Mouse (Mus musculus): ENCODE measurements around the gene Rap1a.
"Not testable (repeated sequence)": the region's sequence is repeated elsewhere in the genome, so short reads cannot be mapped to it uniquely, and the experiment has no call there.

The Rap1a gene

DNA sequence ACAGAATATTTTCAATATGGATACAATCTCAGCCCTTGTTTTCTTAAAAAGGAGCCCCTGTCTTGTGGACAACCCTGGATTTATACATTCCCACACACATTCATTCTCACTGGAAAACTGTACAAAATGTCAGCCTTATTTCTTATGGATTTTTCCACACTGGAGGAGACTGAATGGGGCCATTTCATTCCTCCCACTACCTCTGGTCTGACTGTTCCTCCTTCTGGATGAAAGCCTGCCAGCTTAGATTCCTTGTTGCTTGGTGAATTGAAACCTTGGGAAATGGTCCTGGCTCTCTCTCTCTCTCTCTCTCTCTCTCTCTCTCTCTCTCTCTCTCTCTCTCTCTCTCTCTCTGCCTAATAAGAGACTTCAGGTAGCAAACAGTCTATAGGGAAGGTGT is 88.3 kb downstream of the Rap1a start:
- DNase-seq: no peak

DNA sequence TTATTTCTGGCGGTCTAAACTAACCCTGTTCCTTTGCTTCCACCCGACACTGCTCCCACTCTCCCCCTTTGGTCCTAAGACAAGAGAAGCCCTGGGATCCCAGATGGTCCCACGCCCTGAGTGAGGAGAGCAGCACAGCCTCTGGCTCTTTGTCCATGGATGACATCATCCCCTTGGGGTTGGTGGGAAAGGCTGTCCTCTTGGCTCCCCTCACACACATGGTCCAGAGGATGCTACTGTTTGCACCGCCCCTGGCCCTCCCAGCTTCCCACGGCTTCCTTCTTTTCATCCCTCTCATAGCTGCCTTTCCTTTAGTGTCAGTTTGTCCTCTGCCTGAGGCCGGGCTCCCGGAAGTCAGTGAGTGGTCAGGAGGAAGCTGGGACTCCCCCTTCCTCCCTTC is 89.4 kb downstream of the Rap1a start:
- DNase-seq: peak; percentile 63 to 77

DNA sequence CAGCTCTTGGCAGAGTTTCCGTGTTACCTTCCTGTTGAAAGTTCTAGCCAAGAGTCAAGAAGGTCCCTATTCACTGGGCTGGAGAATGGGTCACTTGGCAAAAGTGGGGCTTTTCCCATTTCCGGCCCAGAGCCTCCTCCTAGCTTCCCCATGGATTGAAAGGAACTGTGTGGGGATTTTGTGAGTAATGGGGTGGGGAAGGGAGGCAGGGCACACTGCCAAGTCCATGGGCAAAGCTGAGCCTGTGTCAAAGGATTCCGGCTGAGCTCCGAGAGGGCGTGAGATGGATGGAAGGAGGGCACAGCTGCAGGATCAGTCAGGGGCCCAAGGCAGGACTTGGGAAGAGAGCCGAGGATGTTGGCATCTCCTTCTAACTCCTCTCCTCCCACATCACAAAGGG is 90.9 kb downstream of the Rap1a start:
- peak; percentile 73 to 76 for DNase-seq

DNA sequence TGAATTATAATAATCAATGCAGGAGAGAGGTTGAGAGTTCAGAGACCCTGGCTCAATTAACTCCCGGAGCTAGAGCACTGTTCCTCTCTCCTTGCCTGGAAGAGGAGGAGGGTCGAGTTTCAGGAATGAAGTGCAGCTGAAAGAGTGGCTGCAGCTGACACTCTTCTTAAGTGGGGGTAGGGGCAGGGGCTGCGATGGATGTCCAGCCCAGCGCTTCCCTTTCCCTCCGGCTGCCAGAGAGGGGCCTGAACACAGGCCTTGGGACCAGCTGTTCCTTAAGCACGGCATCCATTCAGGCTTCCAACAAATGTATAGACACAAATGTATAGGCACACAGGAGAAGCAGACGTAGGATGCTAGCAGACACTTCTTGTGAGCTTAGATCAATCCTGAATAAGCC is 93.5 kb downstream of the Rap1a start:
- DNase-seq: no peak

DNA sequence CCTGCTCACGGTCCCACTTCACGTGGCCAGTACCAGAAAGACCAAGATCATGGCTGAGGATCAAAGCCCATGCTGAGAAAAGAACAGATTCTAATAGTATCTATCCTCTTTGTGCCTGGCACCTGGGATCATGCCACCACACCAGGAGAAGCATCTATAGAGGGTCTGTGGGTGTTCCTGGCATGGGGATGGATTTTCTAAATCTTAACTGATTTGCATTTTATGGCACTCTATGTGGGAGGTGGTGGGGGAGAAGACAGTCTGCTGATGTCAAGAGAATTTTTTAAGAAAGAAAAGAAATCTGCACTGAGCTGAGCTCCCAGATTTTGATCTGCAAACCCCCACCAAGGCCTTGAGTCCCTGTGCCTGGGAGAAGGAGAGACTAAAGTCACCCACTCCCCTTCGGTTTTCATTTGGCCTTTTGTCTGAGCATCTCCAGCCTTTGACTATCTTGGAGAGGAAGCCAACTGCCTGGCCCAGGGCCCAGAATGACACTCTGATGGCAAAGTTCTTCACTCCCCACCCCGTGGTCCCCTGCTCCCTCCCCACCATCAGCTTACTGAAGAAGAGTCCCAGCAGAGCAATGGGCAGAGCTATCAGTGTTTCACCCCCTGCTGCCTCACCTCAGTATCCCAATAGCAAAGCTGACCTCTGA is 94.6 kb downstream of the Rap1a start:
- peak; percentile 76 to 78 for DNase-seq

DNA sequence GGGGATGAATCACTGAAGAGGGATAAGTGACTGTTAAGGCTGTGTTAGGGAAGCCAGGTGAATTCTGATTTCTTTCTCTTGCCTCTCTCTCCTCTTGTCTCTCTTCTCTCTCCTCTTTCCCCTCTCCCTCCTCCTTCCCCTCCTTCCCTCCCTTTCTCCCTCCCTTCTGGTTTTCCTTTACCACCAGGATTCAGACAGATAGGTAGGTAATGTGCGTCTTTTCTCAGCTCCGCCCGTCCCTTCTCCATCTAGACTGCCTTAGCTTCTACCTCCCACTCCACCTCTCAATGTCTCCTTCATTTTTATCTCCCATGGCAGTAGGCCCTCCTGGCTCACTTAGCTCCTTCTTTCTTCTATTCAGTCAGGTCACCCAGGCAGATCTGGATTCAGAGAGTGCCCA is 95.6 kb downstream of the Rap1a start:
- DNase-seq: no peak

DNA sequence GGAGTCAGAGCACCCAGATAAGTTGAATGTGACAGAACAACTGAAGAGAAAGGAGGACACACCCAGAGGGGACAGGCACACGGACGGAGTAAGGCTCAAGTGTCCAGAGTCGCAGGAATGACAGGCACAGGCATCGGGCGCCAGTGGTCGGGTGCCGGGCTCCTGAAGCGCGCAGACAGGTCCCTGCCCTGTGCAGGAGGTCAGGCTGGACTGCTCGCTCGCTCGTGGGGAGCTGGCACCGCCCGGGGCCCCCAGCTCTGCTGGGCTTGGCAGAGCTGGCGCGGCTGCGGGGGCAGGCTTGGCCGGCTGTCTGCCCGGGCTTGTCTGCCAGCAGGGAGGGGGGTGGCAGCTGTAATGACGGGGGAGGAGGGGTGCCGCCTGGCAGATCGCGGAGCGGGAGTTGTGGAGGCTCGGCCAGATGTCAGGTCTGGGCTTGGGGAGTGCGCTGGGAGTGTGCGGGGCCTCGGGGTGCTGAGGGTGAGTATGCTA is 96.0 kb downstream of the Rap1a start:
- peak; percentile 82 to 87 for DNase-seq

DNA sequence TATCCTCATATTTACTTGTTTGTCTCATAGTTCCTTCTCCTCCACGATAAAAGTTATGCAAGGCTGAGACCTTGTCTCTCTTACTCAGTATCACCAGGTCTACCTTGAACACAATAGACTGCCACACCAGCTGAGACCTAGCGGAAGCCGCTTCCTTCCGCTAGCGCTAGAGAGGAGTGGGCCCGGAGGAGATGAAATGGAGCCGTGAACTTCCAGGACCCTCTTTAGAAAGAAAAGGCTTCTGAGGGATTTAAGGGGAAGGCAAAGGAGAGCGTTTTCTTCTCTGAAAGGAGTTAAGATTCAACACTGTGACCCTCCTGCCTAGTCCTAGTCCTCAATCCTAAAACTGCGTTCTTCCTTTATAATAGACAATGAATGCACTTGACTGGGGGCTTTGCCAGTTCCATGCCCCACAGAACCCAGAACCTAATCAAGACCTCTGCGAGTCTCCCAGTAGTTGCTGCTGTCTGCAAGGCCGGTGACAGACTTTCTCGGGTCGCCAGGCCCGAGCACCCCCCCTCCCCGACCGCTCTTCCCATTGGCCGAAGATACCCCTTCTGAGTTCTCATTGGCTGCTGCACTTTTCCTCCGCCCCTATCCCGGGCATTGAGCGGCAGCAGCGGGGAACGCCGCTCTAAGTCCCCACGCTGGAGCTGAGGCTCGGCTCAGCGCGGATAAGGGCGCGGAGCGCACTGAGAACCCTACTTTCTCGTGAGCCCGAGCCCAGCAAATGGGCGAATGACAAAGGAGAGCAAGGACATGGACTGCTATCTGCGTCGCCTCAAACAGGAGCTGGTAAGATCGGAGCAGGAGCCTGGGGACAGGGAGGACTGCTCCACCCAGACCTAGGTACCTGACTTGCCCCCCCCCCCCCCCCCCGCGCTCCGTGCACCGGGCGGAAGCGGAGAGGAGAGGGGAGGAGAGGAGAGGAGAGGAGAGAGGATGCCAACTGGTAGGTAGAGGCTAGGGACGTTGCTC is 96.8 kb downstream of the Rap1a start, which contains the start of gene Inka2:
Gene Inka2, plus strand, starts transcription at position 569 of the 978 bp plus-strand sequence.
- peak; percentile 82 to 88 for DNase-seq

DNA sequence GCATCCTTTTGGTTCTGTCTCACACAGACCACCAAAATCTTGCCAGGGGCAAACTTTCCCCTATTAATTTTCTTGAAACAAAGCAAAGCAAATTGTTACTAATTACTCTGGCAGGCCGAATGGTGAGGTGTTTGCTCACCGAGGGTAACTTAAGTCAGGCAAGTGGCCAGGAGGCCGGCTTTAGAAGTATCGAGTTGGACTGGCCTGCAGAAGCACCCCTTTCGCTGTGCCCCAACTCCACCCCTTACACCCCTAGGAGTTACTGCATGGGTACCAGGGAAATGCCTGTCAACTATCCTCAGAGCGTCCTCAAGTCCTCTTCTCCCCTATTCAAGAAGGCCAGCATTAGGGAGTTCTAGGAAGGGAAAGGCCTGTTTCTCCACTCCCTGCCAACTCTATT is 97.6 kb downstream of the Rap1a start:
- DNase-seq: no peak

DNA sequence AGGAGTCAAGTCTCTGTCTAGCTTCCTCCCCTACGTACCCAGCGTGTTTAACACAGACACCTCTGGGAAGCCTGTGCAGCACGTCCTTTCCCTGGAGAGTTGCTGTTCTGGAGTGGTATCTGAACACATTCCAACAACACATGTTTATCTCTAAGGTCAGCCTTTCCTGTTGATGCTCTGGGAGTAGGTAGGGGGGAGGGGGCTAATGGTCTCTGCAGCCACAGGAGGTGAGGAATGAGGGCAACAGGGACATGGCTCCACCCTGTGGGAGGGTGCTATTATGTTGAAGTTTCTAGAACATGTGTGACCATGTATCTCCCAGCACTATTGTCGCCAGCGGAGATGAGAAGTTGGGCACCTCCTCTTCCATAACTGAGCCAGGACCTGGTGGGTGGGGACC is 99.7 kb downstream of the Rap1a start:
- no peak for DNase-seq

DNA sequence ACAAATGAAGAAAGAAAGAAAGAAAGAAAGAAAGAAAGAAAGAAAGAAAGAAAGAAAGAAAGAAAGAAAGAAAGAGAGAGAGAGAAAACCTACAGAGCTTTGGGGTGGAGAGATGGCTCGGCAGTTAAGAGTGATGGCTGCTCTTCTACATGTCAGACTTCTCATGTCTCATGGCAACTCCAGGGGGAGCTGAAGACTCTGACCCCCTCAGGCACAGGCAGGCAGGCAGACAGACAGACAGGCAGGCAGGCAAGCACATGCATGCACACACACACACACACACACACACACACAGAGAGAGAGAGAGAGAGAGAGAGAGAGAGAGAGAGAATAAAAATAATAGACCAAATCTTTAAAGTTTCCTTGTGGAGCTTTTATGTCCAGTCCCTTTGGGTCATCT is 100.3 kb downstream of the Rap1a start:
- not testable (repeated sequence) for DNase-seq

DNA sequence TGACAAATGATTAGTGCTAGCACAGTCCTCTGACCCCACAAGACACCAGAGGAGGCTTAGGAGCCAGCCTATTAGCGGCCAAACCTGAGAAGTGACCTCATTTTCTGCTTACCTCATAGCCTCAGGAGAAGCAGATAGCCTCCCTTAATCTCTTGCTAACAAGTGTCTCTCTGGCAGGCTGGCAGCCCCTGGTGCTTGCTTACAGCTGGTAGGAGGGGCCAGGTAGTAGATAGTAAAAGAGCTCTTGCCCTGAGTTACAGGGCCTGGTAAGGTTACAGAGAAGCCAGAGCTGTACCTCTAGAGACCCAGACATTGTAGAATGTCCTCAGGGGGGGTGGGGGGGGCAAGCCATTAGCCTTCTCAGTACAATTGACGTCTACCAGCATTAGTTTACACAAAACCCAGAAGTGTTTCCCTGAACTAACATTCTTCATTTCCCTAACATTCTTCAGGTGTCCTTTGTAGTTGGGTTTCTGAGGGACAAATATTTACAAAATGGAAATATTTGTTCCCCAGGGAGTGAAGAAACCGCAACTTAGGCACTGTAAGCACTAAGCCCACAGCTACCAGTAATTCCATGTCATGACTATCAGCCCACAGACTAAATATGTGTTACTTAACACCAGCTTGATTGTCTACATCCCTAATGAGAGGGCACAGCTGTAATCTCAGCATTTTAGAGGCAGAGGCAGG is 101.7 kb downstream of the Rap1a start:
- DNase-seq: no peak

DNA sequence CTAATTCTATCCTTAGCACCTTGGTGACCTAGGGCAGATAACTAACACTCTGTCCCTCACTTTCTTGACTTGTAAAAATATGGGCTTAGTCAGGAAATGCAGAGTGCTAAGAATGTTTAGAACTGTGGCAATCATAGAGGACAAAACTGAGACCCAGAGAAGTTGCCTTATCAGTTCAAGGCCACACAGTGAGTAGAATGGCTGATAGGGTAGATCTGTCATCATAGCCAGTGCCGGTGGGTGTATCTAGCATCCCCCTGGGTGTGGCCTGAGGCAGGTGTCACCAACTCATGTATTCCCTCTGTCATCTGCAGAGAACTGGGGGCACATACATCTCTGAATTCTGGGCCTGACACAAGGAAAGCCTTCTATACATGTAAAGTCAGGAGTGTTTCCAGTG is 102.8 kb downstream of the Rap1a start:
- DNase-seq: no peak

DNA sequence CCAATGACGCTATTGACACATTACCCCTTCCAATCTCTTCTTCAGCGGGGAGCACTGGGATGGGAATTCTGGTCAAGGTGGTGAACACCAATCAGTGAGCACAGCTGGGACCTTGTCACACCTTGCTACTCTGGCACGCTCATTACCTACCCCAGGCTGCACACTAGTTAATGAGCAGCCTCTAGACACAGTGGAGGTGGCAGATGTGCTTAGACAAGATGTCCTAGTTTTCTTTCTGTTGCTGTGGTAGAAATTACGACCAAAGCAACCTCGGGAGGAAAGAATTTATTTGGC is 104.0 kb downstream of the Rap1a start:
- DNase-seq: no peak

DNA sequence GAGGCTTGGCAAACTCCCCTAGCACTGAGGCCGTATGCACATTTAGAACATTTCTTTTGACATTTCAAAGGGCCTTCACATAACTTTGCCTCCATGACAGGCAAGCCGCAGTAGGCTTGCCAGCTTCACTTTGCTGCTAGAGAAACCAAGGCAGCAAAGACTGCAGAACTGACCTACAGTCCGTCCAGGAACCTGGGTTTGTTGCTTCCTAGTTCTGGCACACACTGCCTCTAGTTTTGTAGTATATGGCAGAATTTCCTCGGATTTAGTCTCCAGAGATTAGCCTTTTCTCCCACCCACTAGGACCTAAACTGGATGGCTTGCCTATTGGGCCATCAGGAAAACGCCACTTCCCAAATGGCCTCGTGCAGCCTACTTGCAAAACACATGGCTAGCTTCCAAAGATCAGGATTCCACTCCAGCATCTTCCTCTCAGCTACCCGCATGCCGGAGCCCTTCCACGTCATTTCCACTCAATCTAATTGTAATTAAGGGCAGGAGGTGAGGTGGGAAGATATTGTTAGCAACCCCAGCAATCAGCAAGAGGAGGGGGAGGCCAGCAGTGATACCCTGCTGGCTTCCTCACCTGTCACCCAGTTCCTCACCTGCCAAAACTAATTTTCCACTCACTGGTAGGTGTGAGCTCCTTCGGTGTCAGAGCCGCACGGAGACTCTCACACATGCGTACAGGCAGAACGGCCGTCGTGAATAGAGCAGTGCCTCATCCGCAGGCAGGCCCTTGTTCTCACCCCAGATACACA is 104.6 kb downstream of the Rap1a start:
- peak; percentile 61 to 71 for DNase-seq

DNA sequence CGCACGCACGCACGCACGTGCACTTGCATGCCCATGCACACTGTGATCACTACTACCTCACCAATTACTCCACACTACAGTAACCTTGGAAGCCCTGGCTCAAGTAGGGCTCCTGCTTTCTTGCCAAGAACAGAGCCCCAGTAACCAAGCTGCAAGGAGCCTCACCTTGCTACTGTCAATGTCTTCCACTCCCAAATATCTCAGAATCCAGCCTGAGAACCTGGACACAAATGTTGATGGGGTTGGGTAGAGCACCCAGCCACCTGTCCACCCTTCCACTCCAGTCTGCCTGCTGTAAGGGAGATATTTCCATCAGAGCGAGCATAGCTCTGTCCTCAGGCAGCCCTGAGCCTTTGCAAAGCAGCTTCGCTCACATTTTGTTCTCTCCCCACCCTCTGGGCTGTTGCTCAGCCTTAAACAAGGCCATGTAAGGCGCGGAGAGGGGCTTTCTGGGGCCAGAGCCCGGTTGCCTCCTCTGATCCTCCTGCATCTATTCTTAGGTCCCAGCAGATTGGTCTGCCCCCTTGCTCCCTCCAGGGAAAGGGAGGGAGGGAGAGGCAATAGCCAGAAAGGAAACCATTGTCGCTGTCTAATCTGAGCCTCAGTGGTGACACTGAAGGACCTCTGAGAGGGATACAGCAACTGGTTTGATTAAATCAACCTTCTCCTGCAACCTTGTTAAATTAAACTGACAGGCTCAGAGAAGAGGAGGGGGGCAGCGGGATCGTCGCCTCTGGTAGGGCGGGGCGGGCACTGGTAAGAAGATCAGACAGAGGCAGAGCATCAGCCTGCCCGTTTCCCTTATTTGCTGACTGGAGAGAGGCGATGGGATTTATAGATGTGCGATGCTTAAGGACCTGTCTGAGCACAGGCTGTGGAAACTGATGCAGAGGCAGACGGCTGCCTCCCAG is 105.4 kb downstream of the Rap1a start:
- DNase-seq: peak; percentile 70 to 77

DNA sequence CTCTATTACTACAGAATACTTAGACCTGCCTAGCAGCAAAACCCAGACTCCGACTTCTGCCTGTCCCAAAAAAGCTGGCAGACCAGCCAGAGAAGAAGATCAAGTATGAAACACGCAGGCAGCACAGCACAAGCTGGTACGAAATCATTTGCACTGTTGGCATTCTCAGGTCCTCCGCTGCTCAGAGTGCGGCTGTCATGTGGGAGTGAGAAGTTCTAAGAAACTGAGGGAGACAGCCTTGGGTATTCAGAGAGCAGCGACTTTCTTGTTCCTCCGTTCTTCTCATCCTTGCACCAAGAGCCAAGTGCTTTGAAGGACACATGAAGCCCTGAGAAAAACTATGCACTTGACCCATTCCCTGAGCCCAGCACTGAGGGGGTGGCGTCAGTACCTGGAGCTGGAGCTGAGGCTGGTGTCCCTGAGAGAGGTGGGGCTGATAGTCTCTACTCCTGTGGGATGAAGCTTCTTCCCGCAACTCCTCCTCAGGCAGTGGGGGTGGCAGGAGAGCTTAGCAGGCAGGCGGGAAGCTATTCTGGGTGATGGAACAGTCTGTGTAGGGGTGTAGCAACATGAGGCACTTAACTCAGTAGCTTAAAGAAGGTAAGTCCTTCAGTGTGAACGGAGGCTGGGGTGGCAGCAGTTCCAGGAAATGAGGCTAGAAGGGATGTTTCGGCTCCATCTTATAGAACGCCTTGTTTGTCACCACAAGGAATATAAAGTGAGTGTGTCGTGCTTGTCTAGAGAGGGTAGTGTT is 107.6 kb downstream of the Rap1a start:
- no peak for DNase-seq

DNA sequence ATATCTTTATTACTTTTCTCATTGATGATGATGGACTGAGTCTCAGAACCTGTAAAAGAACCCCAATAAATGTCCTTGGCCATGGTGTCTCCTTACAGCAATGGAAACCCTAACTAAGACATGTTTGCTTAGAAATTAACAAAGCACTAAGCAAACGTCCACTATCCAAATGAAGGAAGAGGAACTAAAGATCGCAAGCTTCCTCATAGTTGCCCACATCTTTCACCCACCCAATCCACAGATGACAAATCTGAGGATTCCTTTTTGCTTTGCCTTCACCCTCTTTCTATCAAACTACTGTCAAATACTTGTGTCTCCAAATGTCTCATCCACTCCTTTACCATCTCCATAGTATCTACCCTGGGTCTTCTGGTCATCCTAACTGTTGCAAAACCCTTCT is 112.6 kb downstream of the Rap1a start:
- DNase-seq: no peak

DNA sequence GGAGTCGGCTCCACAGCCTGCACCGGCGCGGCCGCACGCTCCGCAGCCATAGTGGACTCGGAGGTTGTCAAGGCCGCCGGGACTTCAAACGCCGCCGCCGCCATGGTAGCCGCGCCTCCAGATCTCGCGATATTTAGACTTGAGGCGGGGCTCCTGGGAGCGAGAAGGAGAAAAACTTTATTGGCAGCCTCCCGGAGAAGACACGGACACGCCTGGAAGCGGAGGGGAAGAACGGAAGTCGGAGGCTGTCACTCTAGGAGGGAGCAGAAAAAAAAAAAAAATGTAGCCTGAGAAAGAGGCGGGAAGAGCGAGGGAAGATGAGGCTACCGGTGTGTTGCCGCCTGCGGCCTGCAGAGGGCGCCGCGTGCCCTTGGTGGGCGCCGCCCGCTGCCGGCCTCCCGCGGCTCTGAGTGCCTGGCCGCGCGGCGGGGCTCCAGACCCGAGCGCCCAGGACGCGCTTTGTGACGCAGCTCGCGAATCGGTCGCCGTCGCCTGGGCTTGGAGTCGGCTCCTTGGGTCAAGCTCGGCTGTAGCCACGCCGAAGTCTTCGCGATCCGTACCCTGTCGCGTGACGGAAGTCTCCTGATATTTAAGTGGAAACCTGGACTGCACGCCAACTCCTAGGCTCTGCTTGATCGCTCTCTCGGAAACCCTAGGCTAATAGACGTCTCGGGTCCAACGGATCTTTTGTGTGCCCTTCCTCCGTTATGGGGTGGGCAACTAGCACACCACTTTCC is 113.6 kb downstream of the Rap1a start, which contains the start of gene Ddx20:
Gene Ddx20, minus strand, starts transcription at position 251 of the 737 bp plus-strand sequence.
- DNase-seq: peak; percentile 94 to 95

Data from cerebellum, postnatal 14 days (tissue).